Mouse (Mus musculus): ENCODE measurements around the gene Hist1h4b.

Hist1h4b gene

DNA sequence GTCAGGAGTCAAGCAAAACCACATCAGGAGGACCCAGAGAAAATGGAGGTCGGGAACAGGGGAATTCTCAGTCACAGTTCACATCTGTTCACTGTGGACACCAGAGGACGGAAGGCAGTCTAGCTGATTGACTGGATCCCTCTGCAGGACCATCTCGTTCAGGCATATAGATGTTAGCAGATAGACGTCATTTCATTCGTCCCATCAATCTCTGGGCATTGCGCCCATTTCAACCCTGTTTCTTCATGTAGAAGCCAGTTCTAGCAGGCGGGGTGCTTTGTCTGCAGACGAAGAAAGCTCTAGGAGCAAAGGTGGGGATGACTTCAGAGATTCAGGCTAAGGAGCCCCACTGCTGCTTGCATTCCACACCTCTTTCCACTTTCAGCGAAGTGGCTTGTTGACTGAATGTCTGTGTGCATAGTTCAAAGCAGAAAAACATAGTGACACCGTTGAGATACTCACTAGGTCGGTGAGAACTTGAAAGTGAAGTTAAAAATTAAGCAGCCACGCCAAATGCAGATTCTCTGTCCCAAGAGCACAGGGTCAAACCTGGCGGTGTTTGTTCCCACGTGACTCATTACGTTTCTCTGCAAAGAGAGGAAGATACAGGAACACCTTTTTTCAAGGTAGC is 49.7 kb downstream of the Hist1h4b start, which contains the start of gene Slc17a2:
Slc17a2 (plus strand) TSS at position 572 of the 631 bp plus-strand sequence.
- no peak for DNase-seq (ENCODE audit: low spot score)
